Mouse (Mus musculus) forebrain, embryonic 16.5 days (tissue): ENCODE data around the gene Tmem131l. TPM values are rescaled to one million over a fixed set of nuclear protein-coding genes. Genes with fewer than 3 reads are reported as not detected.
"Not testable (repeated sequence)": the region's sequence is repeated elsewhere in the genome, so short reads cannot be mapped to it uniquely, and the experiment has no call there.

ENCODE experiments used
- ATAC-seq: fragments of 200-750 bp; cut with Nextera tagmentation; 2 replicates; pipeline ENCODE4 v1.8.0; 2017; ENCODE audit warnings: mild to moderate bottlenecking, moderate library complexity
- H3K27ac ChIP-seq: fragments of 300-500 bp; sonication (generic); 2 replicates; pipeline ENCODE4 v1.5.1; 2014; ENCODE audit warnings: low read length, control low read depth
- H3K27me3 ChIP-seq: fragments of 300-500 bp; sonication (generic); replicated peaks from 2 replicates; pipeline ENCODE4 v1.6.1; 2014; ENCODE audit warnings: low read length; ENCODE audit not compliant: control insufficient read depth, insufficient read depth
- H3K36me3 ChIP-seq: fragments of 300-500 bp; sonication (generic); 2 replicates; pipeline ENCODE4 v1.6.1; 2014; ENCODE audit not compliant: control insufficient read depth, insufficient read depth
- H3K4me1 ChIP-seq: fragments of 300-500 bp; sonication (generic); replicated peaks from 2 replicates; pipeline ENCODE4 v1.6.1; 2014; ENCODE audit warnings: low read length; ENCODE audit not compliant: control insufficient read depth, insufficient read depth
- H3K4me2 ChIP-seq: fragments of 300-500 bp; sonication (generic); 2 replicates; pipeline ENCODE4 v1.6.1; 2014; ENCODE audit warnings: mild to moderate bottlenecking, low read length, control low read depth
- H3K4me3 ChIP-seq: fragments of 300-500 bp; sonication (generic); replicated peaks from 2 replicates; pipeline ENCODE4 v1.5.1; 2014; ENCODE audit warnings: mild to moderate bottlenecking, low read length, control low read depth
- H3K9ac ChIP-seq: fragments of 300-500 bp; sonication (generic); replicated peaks from 2 replicates; pipeline ENCODE4 v1.6.1; 2014; ENCODE audit warnings: low read depth, low read length, control low read depth
- H3K9me3 ChIP-seq: fragments of 300-500 bp; sonication (generic); 2 replicates; pipeline ENCODE4 v1.6.1; 2016; ENCODE audit warnings: low read length; ENCODE audit not compliant: control insufficient read depth
- WGBS: fragments of 180-500 bp; shearing (Covaris S2); extraction: QIAGEN DNeasy Blood & Tissue Kit; methylation state at CpG from one replicate; pipeline ENCODE4 v1.1.7; 2014; 5-methylcytosine and 5-hydroxymethylcytosine counted together
- polyA plus RNA-seq: library from polyadenylated mRNA; unstranded; fragments of >200 nt; fragmentation: Nextera tagmentation; extraction: Ambion mirVana; gene quantifications from 2 replicates; pipeline ENCODE4 v1.2.1, GENCODE M21; 2015

The Tmem131l gene
- polyA plus RNA-seq, 1 experiment from 2014 or later, result 129 TPM

GRCm38 (mm10) chr3:83872853-83873252 lies 167.1 kb downstream of the Tmem131l start:
- H3K27ac ChIP-seq, H3K9ac ChIP-seq, H3K27me3 ChIP-seq, H3K4me2 ChIP-seq, ATAC-seq, H3K4me1 ChIP-seq, H3K9me3 ChIP-seq, H3K36me3 ChIP-seq, H3K4me3 ChIP-seq: not testable (repeated sequence)
- 93% methylated on average over 2 of the region's 2 CpGs for WGBS

GRCm38 (mm10) chr3:83871962-83872361 lies 168.0 kb downstream of the Tmem131l start:
- not testable (repeated sequence) for H3K4me3 ChIP-seq, H3K4me1 ChIP-seq, H3K36me3 ChIP-seq, H3K27ac ChIP-seq, H3K27me3 ChIP-seq, H3K4me2 ChIP-seq, ATAC-seq, H3K9ac ChIP-seq, H3K9me3 ChIP-seq
- WGBS, result 86% methylated on average over 4 of the region's 4 CpGs

DNA sequence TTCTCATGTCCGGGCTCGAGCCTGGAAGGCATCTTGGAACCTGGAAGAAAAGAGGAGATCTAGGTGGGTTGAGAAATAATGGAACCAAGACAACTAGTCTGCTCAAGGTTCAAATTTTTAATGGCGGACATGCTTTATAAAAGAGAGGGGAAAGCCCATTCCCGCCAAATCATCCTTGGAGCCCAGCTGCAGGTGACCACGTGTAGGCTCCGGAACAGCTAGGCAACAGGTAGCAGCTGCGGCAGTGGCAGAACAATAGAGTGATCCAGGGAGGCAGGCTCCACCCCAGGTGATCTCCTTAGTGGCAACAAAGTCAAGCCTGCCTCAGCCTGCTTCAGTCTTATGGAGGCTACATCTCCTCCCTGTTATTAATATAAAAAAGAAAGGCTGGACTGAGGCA lies 168.4 kb downstream of the Tmem131l start:
- H3K9me3 ChIP-seq, H3K4me2 ChIP-seq, H3K9ac ChIP-seq, H3K4me1 ChIP-seq, H3K27ac ChIP-seq, H3K27me3 ChIP-seq, H3K36me3 ChIP-seq, ATAC-seq, H3K4me3 ChIP-seq: not testable (repeated sequence)
- WGBS, result 92% methylated on average over 7 of the region's 7 CpGs

- WGBS, result 95% methylated on average over 2 of the region's 2 CpGs
- ATAC-seq, result no peak
Measured at GRCm38 (mm10) chr3:83869776-83870175, 170.2 kb downstream of the Tmem131l start.

GRCm38 (mm10) chr3:83867026-83867425 lies 172.9 kb downstream of the Tmem131l start:
- not testable (repeated sequence) for H3K4me3 ChIP-seq, H3K27me3 ChIP-seq, ATAC-seq, H3K27ac ChIP-seq, H3K4me2 ChIP-seq, H3K9ac ChIP-seq, H3K9me3 ChIP-seq, H3K4me1 ChIP-seq, H3K36me3 ChIP-seq

More at GRCm38 (mm10) chr3:83869776-83870175, 170.2 kb downstream of the Tmem131l start:
- H3K27ac ChIP-seq, result no peak overlapping the region
- H3K36me3 ChIP-seq, result no peaks in the 10 kb centered on the region
- no peak overlapping the region for H3K4me3 ChIP-seq
- H3K4me1 ChIP-seq, result no peaks in the 10 kb centered on the region
- H3K4me2 ChIP-seq, result no peak overlapping the region
- no peak overlapping the region for H3K9ac ChIP-seq
- H3K27me3 ChIP-seq, result no peaks in the 10 kb centered on the region
- no peaks in the 10 kb centered on the region for H3K9me3 ChIP-seq

DNA sequence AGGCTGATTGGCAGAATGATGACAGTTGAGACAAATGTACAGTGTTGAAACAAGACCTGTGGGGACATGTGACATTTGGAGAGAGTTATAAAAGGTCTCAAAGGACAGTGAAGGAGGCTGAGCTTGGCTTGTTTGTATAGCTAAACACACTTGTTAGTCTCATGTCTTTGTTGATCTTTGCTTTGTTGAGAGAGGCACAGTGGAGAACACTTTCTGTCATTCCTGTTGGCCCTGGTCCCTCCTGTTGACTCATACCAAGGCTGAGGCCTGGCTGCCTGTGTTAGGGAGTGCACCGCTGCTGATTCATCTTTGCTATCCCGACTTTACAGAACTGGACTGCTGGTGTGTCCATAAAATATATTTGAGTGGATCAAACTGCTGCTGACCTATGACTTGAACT lies 174.8 kb downstream of the Tmem131l start:
- no peaks in the 10 kb centered on the region for H3K27me3 ChIP-seq
- H3K9ac ChIP-seq, result no peak overlapping the region
- H3K4me2 ChIP-seq, result no peak overlapping the region
- no peaks in the 10 kb centered on the region for H3K9me3 ChIP-seq
- no peaks in the 10 kb centered on the region for H3K4me1 ChIP-seq
- no peaks in the 10 kb centered on the region for H3K36me3 ChIP-seq
- no peak for ATAC-seq
- H3K4me3 ChIP-seq, result no peak overlapping the region
- no peak overlapping the region for H3K27ac ChIP-seq
- WGBS, result 90% methylated on average over 2 of the region's 2 CpGs

GRCm38 (mm10) chr3:83864064-83864548 lies 175.9 kb downstream of the Tmem131l start:
- Histone ChIP-seq H3K4me2 (no peak overlapping the region), H3K4me3 (no peak overlapping the region), H3K36me3 (no peaks in the 10 kb centered on the region), H3K27ac (no peak overlapping the region), H3K4me1 (no peaks in the 10 kb centered on the region), H3K9ac (no peak overlapping the region), H3K9me3 (no peaks in the 10 kb centered on the region), H3K27me3 (no peaks in the 10 kb centered on the region)
- no peak for ATAC-seq
- 64% methylated on average over 9 of the region's 9 CpGs for WGBS

GRCm38 (mm10) chr3:83862956-83863355 lies 177.0 kb downstream of the Tmem131l start:
- no peak for ATAC-seq
- Histone ChIP-seq H3K9ac (no peak overlapping the region), H3K27ac (no peak overlapping the region), H3K4me3 (no peak overlapping the region), H3K4me2 (no peak overlapping the region), H3K4me1 (no peaks in the 10 kb centered on the region), H3K36me3 (no peaks in the 10 kb centered on the region), H3K9me3 (no peaks in the 10 kb centered on the region), H3K27me3 (no peaks in the 10 kb centered on the region)
- 48% methylated on average over 1 of the region's 1 CpGs for WGBS

- Histone ChIP-seq H3K4me2 (no peak overlapping the region), H3K9ac (no peak overlapping the region), H3K27me3 (no peaks in the 10 kb centered on the region), H3K4me3 (no peak overlapping the region), H3K36me3 (no peaks in the 10 kb centered on the region), H3K9me3 (no peaks in the 10 kb centered on the region), H3K4me1 (no peaks in the 10 kb centered on the region), H3K27ac (no peak overlapping the region)
- no peak for ATAC-seq
- WGBS, result 95% methylated on average over 7 of the region's 7 CpGs
Measured at GRCm38 (mm10) chr3:83859595-83859994, 180.4 kb downstream of the Tmem131l start.

- no peak overlapping the region for H3K4me2 ChIP-seq
- H3K9me3 ChIP-seq, result no peaks in the 10 kb centered on the region
- no peaks in the 10 kb centered on the region for H3K36me3 ChIP-seq
- no peak for ATAC-seq
- 82% methylated on average over 3 of the region's 3 CpGs for WGBS
- no peaks in the 10 kb centered on the region for H3K4me1 ChIP-seq
- H3K27me3 ChIP-seq, result no peaks in the 10 kb centered on the region
- H3K9ac ChIP-seq, result no peak overlapping the region
- no peak overlapping the region for H3K4me3 ChIP-seq
- no peak overlapping the region for H3K27ac ChIP-seq
Measured at GRCm38 (mm10) chr3:83859071-83859470, 180.9 kb downstream of the Tmem131l start.
